Mouse (Mus musculus) thymus, postnatal 25 days (tissue): ENCODE data around the gene Zfp512.
"Not testable (repeated sequence)": the region's sequence is repeated elsewhere in the genome, so short reads cannot be mapped to it uniquely, and the experiment has no call there.

ENCODE experiments used
- DNase-seq: peaks from one replicate; pipeline ENCODE4 v3.0.0; 2022

The Zfp512 gene

DNA sequence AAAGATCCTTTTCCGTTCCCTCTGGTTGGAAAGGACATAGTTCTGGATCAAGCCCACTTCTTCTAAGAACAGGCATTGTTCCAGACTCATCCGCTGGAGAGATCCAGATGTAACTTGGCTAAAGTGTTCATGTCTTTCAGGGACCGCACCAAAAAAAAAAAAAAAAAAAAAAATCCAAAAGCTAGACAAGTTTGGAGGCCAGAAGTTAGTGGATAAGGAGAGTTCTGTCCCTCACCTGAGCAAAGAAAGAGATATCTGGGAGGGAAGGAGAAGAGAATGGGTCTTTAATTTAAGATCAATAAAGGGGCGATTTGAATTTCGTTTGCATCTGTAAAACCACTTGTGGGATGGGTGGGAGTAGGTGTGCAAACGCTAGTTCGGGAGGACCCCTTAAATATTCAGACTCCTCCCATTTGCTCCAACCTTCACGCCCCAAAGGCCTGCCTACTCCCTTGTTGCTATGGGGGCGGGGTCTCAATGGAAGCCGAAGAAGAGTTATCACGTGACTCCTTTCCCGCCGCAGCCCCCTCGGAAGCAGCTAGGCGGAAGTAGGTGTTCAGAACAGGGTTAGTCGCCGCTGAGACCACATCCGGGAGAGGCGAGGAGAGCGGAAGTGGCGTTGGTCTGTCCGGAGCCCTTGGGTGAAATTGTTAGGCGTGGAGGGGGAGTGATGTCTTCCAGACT lies at the start of gene Zfp512:
TSS of gene Zfp512 (plus strand) at position 554 of the 684 bp plus-strand sequence.
- DNase-seq = peak; percentile 92

DNA sequence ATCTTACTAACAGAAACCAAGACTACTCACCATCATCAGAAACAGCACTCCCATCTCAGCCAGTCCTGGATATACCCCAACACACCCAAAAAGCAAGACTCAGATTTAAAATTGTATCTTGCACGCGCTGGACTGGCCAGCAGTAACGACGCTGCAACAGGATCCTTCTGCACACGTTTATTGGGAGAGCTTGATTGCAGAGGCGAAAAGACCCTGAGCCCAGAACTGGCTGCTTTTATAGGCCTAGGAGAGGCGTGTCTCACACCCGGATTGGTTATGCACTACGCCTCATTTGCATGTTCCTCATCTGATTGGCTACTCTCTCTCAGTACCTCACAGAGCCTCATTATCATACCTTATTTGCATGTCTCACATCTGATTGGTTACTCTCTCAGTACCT lies 17.5 kb upstream of the Zfp512 start:
- not testable (repeated sequence) for DNase-seq

DNA sequence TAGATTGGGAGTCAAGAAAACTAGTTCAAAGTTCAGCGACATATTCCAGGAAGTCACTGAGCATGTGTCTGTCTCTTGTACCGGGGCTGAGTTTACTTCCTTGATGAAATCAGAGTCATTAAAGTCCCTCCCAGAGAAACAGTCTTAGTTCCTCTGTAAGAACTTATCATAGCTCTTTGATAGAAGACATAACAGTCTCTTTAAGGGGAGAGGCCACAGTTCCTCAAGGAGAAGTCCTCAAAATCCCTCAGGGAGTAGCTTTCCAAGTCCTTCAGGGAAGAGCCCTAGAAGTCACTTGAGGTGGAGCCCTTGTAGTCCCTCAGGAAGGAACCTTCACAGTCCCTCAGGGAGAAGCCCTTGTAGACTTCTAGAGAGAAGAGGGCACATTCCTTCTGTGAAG lies 895 bp upstream of the Zfp512 start:
- DNase-seq = no peak

- no peak for DNase-seq
Measured at GRCm38 (mm10) chr5:31452562-31452878, 289 bp downstream of the Zfp512 start.

GRCm38 (mm10) chr5:31452886-31453410 lies 717 bp downstream of the Zfp512 start:
- peak; percentile 24 for DNase-seq

DNA sequence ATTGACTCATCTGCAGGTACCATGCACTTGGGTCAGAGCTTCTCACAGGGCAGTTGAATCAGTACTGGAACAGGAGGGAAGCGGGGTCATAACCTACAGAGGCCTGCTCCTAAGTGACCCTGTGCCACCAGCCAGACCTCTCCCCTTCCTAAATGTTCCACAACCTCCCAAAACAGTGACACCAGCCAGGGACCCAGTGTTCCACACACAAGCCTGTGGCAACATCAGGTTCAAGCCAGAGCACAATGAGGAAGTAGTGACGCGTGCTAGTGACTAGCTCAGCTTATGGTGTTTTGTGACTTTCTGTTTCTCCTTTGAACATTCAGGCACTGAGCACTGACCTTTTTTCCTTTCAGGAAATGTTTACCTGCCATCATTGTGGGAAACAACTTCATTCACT lies 15.6 kb downstream of the Zfp512 start:
- DNase-seq = no peak

- no peak for DNase-seq
Measured at GRCm38 (mm10) chr5:31469711-31470110, 17.5 kb downstream of the Zfp512 start.

GRCm38 (mm10) chr5:31470334-31470733 lies 18.1 kb downstream of the Zfp512 start:
- peak; percentile 67 for DNase-seq

DNA sequence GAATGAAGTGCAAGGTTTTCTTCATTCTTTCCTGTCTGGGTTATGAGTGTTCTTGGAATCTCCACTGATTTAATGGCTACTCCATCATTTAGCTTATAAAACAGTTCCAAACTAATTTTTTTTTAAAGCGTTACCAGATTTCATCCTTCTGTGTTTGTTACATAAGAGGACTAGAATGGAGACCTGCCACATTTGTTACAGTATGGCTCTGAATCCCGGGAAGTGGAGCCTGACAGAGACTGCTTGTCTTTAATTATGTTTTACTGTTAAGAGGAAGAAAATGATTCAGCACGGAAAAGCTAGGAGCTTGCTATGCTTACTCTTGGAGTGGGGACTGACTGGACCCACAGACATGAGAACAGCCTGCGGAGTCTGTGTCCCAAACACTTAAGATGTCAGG lies 28.3 kb downstream of the Zfp512 start:
- DNase-seq = no peak

GRCm38 (mm10) chr5:31485440-31485839 lies 33.2 kb downstream of the Zfp512 start, which contains the start of gene 4930548H24Rik:
Gene 4930548H24Rik (plus strand): TSS chr5:31485740.
- no peak for DNase-seq

DNA sequence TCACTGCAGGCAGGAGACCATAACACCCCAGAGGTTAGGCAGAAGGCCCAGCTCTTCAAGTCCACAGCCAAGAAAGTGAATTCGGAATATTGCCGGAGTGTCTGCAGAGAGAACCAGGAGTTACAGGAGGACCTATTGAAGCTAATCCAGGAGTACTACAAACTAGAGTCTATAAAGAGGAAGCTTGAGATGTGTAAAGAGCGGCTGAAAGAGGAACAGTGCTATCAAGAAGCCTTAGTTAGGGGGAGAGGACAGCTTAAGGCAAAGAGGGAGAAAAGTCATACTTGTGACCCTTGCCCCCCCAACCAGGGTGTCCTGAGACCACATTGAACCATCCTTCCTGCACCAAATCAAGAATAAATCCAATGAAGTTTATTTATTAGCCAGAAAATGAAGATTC lies 35.7 kb downstream of the Zfp512 start:
- no peak for DNase-seq

DNA sequence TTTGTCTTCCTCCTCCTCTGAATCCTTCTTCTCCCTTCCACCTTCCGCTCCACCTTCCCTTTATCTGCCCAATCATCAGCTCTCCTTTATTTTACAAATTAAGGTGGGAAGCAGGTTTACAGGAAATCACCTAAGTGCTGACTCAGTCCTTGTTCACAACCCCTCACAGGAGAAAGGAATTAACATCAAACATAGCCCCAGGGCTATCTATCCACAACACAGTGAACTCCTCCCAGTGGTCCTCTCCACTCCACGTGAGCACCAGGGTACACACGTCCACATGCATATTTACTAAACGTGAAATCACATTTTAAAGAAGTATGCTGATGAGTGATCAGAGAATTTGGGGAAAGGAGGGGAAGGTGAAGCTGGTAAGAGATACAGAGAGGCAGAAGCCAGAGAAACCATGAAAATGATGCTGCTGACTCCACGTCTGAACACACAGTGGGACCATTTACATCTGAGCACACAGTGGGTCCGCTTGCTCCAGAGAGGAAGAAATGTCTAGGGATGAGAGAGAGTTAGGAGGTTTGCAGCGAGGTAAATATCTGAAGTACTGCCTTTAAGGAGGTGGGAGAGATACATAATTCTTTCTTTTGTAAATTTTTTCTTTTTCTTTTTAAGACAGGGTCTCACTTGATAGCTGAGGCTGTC lies 37.0 kb downstream of the Zfp512 start:
- DNase-seq = no peak

- DNase-seq = no peak
Measured at GRCm38 (mm10) chr5:31492031-31492430, 39.8 kb downstream of the Zfp512 start.

- DNase-seq = peak; percentile 86
Measured at GRCm38 (mm10) chr5:31494513-31495297, 42.5 kb downstream of the Zfp512 start, which contains the start of gene Gpn1. Gene Gpn1 (plus strand): TSS chr5:31494741.

DNA sequence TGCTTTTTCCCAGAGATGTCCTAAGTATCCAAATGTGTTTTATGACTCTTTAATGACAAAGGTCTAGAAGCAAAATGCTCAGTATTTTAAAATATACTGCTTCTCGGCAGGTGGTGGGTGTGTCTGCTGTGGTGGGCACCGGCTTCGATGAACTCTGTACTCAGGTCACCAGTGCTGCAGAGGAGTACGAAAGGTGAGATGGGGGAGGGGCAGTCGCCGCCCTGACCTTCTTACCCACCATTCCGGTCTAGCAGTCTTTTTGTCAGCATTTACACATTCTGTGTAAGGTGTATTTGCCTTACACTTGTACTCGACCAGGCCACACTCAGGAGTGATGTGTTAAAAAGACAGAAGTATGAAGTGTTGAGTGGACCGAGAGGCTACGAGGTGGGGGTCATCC lies 52.6 kb downstream of the Zfp512 start:
- DNase-seq = no peak

DNA sequence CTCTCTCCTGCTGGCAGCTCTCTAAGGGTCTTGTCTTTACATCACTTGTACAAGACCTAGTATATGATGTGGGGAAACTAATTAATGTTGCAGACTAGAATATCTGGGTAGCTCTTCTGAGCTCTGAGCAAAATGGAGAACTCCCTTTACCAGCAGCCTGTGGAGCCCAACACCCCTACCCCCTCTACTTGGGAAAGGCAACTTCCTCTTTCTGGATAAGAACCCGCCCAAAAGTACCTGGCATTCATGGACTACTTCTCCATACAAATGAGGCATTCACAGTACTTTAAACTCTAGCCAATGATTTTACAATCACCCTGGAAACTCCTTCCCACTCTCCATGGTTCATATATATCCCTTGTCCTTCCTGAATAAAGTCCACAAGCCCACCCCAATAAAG lies 60.2 kb downstream of the Zfp512 start:
- no peak for DNase-seq

- DNase-seq = no peak
Measured at GRCm38 (mm10) chr5:31520556-31520955, 68.3 kb downstream of the Zfp512 start.

GRCm38 (mm10) chr5:31526354-31527116 lies 74.3 kb downstream of the Zfp512 start, which contains the start of gene Slc4a1ap:
Gene Slc4a1ap (plus strand): TSS chr5:31526995.
- DNase-seq = peak; percentile 84

GRCm38 (mm10) chr5:31527117-31527680 lies 75.0 kb downstream of the Zfp512 start:
- no peak for DNase-seq

- not testable (repeated sequence) for DNase-seq
Measured at GRCm38 (mm10) chr5:31527707-31528106, 75.5 kb downstream of the Zfp512 start, which contains the start of gene Supt7l. Gene Supt7l (minus strand): TSS chr5:31527807.

GRCm38 (mm10) chr5:31528560-31528959 lies 76.3 kb downstream of the Zfp512 start:
- no peak for DNase-seq
